Mouse (Mus musculus) hindbrain, embryonic 11.5 days (tissue): ENCODE results near the gene Kcnk7. TPM values are rescaled to one million over a fixed set of nuclear protein-coding genes. Genes with fewer than 3 reads are reported as not detected.

Experiments
- ATAC-seq: fragments of 200-750 bp; cut with Nextera tagmentation; 2 replicates; pipeline ENCODE4 v1.8.0; 2017; ENCODE audit warnings: mild to moderate bottlenecking, moderate TSS enrichment, moderate library complexity; ENCODE audit not compliant: low FRiP score
- DNase-seq: peaks from one replicate; pipeline ENCODE4 v3.0.0-alpha.2; 2015; ENCODE audit warnings: low spot score
- H3K27ac ChIP-seq: fragments of 300-500 bp; sonication (generic); 2 replicates; pipeline ENCODE4 v1.5.1; 2014; ENCODE audit warnings: mild to moderate bottlenecking, low read depth, low read length
- H3K27me3 ChIP-seq: fragments of 300-500 bp; sonication (generic); 2 replicates; pipeline ENCODE4 v1.6.1; 2014; ENCODE audit warnings: mild to moderate bottlenecking, low read length, moderate library complexity, mixed read lengths; ENCODE audit not compliant: control insufficient read depth, insufficient read depth
- H3K36me3 ChIP-seq: fragments of 300-500 bp; sonication (generic); 2 replicates; pipeline ENCODE4 v1.6.1; 2014; ENCODE audit warnings: mild to moderate bottlenecking, low read length, moderate library complexity, mixed read lengths; ENCODE audit not compliant: control insufficient read depth, insufficient read depth
- H3K4me1 ChIP-seq: fragments of 300-500 bp; sonication (generic); replicated peaks from 2 replicates; pipeline ENCODE4 v1.6.1; 2014; ENCODE audit warnings: low read length, mixed read lengths; ENCODE audit not compliant: control insufficient read depth, insufficient read depth
- H3K4me2 ChIP-seq: fragments of 300-500 bp; sonication (generic); replicated peaks from 2 replicates; pipeline ENCODE4 v1.6.1; 2014; ENCODE audit warnings: mild to moderate bottlenecking, low read depth, low read length
- H3K4me3 ChIP-seq: fragments of 300-500 bp; sonication (generic); 2 replicates; pipeline ENCODE4 v1.5.1; 2014; ENCODE audit warnings: low read depth, low read length
- H3K9ac ChIP-seq: fragments of 300-500 bp; sonication (generic); 2 replicates; pipeline ENCODE4 v1.6.1; 2014; ENCODE audit warnings: low read depth, low read length
- H3K9me3 ChIP-seq: fragments of 300-500 bp; sonication (generic); 2 replicates; pipeline ENCODE4 v1.6.1; 2016; ENCODE audit warnings: low read length; ENCODE audit not compliant: control insufficient read depth
- WGBS: fragments of 180-500 bp; shearing (Covaris S2); extraction: QIAGEN DNeasy Blood & Tissue Kit; methylation state at CpG from one replicate; pipeline ENCODE4 v1.1.7; 2014; 5-methylcytosine and 5-hydroxymethylcytosine counted together
- polyA plus RNA-seq: library from polyadenylated mRNA; unstranded; fragments of >200 nt; fragmentation: Nextera tagmentation; extraction: Ambion mirVana; gene quantifications from 2 replicates; pipeline ENCODE4 v1.2.1, GENCODE M21; 2014

Kcnk7 gene
- polyA plus RNA-seq, 1 experiment from 2014 or later: 0.19 TPM

GRCm38 (mm10) chr19:5731264-5731978, 27.3 kb downstream of the Kcnk7 start:
- H3K27ac ChIP-seq: no peak overlapping the region
- peak overlapping the region; percentile 76 for H3K4me3 ChIP-seq
- no peaks in the 10 kb centered on the region for H3K36me3 ChIP-seq
- H3K27me3 ChIP-seq: no peaks in the 10 kb centered on the region
- H3K9ac ChIP-seq: peak overlapping the region; percentile 72
- peak; percentile 98 for DNase-seq
- WGBS: under 1% methylated on average over 47 of the region's 47 CpGs
- peaks cover 10% of the 10 kb centered on the region for H3K4me1 ChIP-seq
- peak overlapping the region; percentile 85 for H3K4me2 ChIP-seq
- peak; percentile 81 for ATAC-seq
- no peaks in the 10 kb centered on the region for H3K9me3 ChIP-seq

GRCm38 (mm10) chr19:5734325-5734724, 30.2 kb downstream of the Kcnk7 start:
- ATAC-seq: no peak

DNA sequence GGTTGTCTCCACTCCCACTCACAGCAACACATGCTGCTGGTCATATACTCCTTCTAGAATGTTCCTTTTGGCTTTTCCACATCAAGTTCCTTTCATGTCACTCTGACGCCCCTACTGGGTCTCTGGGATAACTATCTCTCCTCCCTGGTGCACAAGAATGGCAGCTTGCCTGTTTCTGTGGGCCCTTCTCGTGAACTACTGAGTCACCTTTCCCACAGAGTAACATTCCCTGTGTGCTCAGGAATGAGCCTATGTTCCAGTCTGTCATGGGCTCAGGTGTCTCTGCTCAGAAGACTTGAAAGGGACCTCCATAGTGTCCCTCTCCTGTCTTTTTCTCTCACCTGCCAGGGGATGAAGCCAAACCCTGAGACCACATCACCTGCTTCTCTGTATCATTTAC, 35.3 kb downstream of the Kcnk7 start:
- 52% methylated on average over 2 of the region's 2 CpGs for WGBS
- DNase-seq: no peak
- peaks cover 33% of the 10 kb centered on the region for H3K27me3 ChIP-seq

More at GRCm38 (mm10) chr19:5734325-5734724, 30.2 kb downstream of the Kcnk7 start:
- Histone ChIP-seq H3K36me3 (no peaks in the 10 kb centered on the region), H3K4me3 (no peak overlapping the region), H3K9me3 (no peaks in the 10 kb centered on the region), H3K27me3 (peaks cover 2% of the 10 kb centered on the region; the same call in 1 of the 2 replicates), H3K9ac (no peak overlapping the region), H3K27ac (no peak overlapping the region), H3K4me2 (no peak overlapping the region), H3K4me1 (peaks cover 2% of the 10 kb centered on the region)
- DNase-seq: no peak
- WGBS: 85% methylated on average over 9 of the region's 9 CpGs

DNA sequence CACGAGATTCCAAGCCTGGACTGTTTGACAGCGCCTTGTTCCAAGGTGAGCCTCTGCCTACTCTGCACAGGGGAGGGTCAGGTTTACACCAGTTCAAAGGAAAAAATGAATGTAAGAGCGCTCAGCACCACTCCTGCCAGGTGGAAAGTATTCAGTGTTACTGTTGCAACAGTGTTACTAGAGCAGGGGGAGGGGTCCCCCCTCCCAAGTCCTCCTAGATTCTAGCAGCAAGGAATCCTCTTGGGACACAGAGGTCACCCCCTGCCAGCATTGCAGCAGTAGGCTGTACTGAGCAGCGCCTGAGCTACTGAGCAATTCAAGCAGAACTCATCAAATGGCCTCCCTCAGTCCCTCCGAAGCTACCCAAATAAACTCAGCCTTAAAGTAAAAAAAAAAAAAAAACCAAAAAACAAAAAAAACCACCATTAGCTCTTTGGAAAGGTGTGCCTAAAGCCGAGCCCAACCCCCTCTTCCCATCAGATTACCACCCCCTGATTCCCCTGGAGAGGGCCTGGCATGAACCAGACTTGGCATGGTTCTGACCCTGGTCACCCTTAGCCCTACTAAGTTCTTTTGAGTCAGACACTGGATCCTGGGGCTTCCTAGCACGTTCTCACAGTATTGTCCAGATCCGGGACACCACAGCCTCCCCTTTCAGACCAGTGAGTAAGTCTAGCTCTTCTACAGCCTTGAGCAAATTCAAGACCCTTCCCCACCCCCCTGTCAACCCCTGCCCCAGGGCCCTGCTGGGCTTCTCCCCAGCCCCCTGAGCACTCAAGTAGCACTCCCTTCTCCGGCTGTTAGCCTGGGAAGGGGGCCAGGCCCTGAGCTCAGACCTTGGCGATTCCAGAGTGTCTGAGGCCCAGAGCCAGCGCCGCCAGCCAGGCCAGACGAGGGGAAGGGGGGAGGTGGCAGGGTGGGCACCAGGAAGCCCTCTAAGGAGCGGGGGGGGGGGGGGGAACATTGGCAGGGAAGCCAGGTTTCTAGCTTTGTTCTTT, 36.5 kb downstream of the Kcnk7 start, which contains the start of gene Ltbp3:
Gene Ltbp3 (plus strand): TSS at position 585 of the 998 bp plus-strand sequence.
- H3K27me3 ChIP-seq: peaks cover 45% of the 10 kb centered on the region
- no peak for ATAC-seq

More for the DNA sequence above, 35.3 kb downstream of the Kcnk7 start:
- H3K36me3 ChIP-seq: no peaks in the 10 kb centered on the region
- peaks cover 4% of the 10 kb centered on the region; the same call in 1 of the 2 replicates for H3K4me1 ChIP-seq
- H3K4me3 ChIP-seq: no peak overlapping the region
- no peak overlapping the region for H3K27ac ChIP-seq
- no peak for ATAC-seq
- H3K9me3 ChIP-seq: no peaks in the 10 kb centered on the region
- H3K9ac ChIP-seq: no peak overlapping the region
- H3K4me2 ChIP-seq: no peak overlapping the region

GRCm38 (mm10) chr19:5741641-5742240, 37.6 kb downstream of the Kcnk7 start:
- H3K9ac ChIP-seq: peak overlapping the region; percentile 85
- H3K4me3 ChIP-seq: peak overlapping the region; percentile 59
- no peaks in the 10 kb centered on the region for H3K36me3 ChIP-seq
- ATAC-seq (peak; percentile 49; the same call in 1 of the 2 replicates), DNase-seq (peak; percentile 72)
- no peaks in the 10 kb centered on the region for H3K9me3 ChIP-seq
- H3K4me2 ChIP-seq: peak overlapping the region; percentile 100
- WGBS: 1% methylated on average over 39 of the region's 55 CpGs
- H3K4me1 ChIP-seq: peaks cover 8% of the 10 kb centered on the region; the same call in 1 of the 2 replicates
- H3K27me3 ChIP-seq: peaks cover 51% of the 10 kb centered on the region
- H3K27ac ChIP-seq: peak overlapping the region; percentile 39; the same call in 1 of the 2 replicates

More for the DNA sequence above, 36.5 kb downstream of the Kcnk7 start, which contains the start of gene Ltbp3:
- Histone ChIP-seq H3K27ac (no peak within 1 kb of the TSS), H3K4me3 (peak within 1 kb of the TSS; percentile 59), H3K4me2 (peak within 1 kb of the TSS; percentile 100), H3K9me3 (no peaks in the 10 kb centered on the region), H3K36me3 (no peaks in the 10 kb centered on the region), H3K4me1 (peaks cover 5% of the 10 kb centered on the region; the same call in 1 of the 2 replicates), H3K9ac (peak within 1 kb of the TSS; percentile 85)
- DNase-seq: no peak
- 19% methylated on average over 9 of the region's 14 CpGs for WGBS

- under 1% methylated on average over 24 of the region's 32 CpGs for WGBS
- peak overlapping the region; percentile 85 for H3K9ac ChIP-seq
- peaks cover 51% of the 10 kb centered on the region for H3K27me3 ChIP-seq
- H3K27ac ChIP-seq: peak overlapping the region; percentile 39; the same call in 1 of the 2 replicates
- peak; percentile 69; the same call in 1 of the 2 replicates for ATAC-seq
- no peaks in the 10 kb centered on the region for H3K9me3 ChIP-seq
- peaks cover 8% of the 10 kb centered on the region; the same call in 1 of the 2 replicates for H3K4me1 ChIP-seq
- no peaks in the 10 kb centered on the region for H3K36me3 ChIP-seq
- peak overlapping the region; percentile 100 for H3K4me2 ChIP-seq
- DNase-seq: no peak
- peak overlapping the region; percentile 59 for H3K4me3 ChIP-seq
Observed at GRCm38 (mm10) chr19:5742241-5742641, 38.1 kb downstream of the Kcnk7 start.

GRCm38 (mm10) chr19:5743576-5743975, 39.4 kb downstream of the Kcnk7 start:
- ATAC-seq: no peak
- Histone ChIP-seq H3K4me1 (peaks cover 8% of the 10 kb centered on the region; the same call in 1 of the 2 replicates), H3K27me3 (peaks cover 50% of the 10 kb centered on the region), H3K9me3 (no peaks in the 10 kb centered on the region), H3K4me3 (no peak overlapping the region), H3K36me3 (no peaks in the 10 kb centered on the region), H3K9ac (no peak overlapping the region), H3K27ac (no peak overlapping the region), H3K4me2 (no peak overlapping the region)
- 71% methylated on average over 5 of the region's 5 CpGs for WGBS
- no peak for DNase-seq
